Mouse (Mus musculus) WW6 (cell line): ENCODE data around the gene Nomo1.

Source experiments
- DNase-seq: peaks from one replicate; pipeline ENCODE4 v3.0.0-alpha.2; 2013; ENCODE audit warnings: low read depth, low spot score

Gene Nomo1

DNA sequence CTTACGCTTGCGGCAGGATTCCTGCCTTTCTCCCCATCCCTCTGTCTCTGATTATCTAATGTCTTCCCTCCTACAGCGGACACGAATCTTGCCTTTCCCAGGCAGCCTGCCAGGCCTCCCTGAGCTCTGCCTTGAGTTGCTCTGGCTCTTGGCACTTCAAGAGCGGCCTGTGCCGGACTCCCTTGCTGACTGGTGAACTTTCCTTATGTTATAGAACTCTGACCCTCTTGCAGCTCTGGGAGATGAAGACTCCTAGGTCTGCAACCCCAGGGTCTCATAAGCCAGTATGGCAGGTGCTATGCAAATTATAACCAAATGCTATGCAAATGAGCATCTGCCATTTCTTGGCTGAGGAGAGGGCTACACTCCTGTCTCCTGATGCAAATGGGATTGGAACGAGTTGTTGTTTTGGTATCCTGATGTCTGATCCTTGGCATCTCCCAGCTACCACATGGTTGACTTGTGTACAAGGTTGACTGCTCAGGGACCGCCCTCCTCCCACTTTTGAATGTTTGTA, 69.6 kb downstream of the Nomo1 start:
- DNase-seq = no peak

DNA sequence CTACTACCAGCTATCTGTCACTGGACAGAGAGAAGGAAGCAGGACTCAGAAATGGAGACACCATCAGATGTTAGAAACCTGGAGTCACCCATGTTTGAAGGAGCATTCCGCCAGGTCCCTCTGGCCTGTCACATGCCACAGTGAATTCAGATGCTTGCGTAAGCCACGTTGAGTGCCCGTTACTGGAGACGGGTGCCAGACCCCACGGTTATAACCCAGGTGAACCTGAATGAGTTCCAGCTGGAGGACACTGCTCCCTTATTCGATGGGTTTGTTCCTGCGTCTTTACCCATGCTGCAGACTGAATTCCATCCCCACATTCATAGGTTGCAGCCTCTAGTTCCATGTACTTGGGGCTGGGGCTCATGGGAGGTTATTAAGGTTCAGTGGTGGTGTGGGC, 70.3 kb downstream of the Nomo1 start:
- DNase-seq = no peak

DNA sequence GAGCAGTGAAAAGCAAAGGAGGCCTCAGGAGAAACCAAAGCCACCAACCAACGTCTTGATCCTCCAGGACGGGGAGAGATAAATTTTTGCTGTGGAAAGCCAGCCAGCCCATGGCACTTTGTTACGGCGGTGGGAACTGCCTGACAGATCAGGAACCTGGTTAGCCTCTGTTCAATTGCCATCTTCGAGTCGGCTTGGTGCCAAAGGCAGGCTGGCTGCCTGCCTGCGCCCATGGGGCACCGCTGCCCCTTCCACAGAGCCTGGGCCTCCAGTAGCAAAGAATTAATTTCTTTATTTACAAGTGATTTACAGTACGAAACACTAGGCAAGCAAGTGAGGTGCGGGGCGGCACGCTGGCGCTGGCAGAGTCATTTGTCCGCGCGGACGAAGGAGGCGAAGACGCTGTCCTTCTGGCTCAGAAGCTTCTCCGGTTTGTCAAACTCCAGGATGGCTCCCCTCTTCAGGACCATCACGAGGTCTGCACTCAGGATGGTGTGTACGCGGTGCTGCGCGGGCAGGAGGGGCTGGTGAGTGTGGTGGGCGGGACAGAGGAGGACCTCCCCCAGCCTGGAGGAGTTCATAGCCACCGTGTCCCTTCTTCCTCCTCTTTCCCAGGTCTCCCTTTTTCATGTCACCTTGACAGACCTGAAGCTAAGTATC, 70.9 kb downstream of the Nomo1 start:
- DNase-seq = no peak

DNA sequence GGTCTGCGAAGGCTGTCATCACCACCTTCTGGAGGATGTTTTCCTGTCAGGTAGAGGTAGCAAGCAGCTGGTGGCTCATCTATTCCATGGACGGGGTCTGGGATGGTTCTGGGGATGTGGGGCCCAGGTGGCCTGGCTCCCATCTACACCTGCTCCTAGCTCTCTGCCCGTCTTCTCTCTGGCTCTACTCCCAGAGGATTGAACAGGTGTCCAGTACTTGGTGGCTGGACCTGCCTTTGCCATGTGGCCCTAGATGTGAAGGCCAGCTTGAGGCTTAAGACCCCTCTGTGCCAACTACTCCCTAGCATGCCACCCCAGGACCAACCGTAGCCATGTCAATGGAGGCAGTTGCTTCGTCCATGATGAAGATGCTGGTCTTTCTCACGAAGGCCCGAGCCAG, 72.0 kb downstream of the Nomo1 start:
- no peak for DNase-seq

DNA sequence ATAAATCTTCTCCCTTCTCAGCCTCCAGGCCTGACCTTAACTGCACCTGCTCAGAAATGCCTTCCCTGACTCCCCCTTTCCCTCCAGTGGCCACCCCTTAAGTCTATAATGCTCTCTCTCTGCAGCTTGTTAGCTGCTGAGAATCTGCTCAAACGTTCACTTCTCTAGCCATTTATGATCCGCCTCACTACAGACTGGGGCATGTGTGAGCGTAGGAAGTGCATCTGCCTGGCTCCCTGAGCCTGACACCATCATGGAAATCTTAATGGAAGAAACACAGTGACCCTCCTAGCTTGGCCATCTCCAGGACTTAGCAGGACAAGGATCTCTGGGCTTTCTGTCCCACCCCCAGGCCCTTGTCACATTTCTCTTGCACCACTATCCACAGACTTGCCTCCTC, 76.6 kb downstream of the Nomo1 start:
- no peak for DNase-seq

DNA sequence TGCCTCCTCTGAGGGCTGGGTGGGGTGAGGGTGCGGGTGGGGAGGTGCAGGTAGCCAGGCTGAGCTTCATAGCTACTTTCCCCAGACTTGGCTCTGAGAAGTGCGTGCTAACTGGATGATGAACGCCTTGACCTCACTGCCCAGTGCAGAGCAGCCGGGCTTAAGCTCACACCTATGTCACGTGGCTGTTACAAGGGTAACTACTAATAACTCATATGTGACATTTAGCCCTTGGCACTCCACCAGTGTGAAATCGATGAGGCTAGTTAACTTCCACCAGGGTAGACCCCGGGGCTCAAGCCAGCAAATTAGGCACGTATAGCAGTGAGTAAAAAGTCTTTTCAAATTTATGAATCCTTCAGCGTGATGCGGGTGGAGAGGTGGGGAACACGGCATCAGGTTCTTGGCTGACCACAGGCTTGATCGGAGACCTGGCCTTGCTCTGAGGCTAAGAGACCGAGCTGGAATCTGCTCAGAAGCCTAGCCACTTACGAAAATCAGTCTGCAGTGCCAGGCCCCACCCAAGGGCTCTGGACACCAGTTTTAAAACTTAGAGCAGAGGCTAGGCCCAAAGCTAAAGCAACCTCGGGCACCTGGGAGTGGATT, 77.8 kb downstream of the Nomo1 start:
- DNase-seq = no peak

DNA sequence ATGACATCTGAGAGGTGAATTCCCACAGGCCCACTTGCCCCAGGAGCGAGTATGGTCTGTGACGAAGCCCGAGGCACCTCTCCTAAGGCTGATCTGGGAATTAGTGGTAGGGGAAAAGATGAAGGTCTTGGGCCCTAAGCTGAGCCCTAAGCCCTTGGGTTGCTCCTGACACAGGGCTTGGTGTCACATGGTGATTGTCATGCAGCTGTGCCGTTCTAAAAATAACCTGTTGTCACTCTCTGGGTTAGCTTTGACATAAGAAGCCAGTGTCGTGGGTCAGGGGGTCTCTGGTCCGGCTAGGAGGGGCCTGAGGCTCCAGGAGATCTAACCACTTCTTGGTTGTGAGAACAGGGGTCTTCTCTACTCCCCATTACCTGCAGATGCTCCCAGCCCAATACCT, 78.4 kb downstream of the Nomo1 start:
- DNase-seq = no peak

DNA sequence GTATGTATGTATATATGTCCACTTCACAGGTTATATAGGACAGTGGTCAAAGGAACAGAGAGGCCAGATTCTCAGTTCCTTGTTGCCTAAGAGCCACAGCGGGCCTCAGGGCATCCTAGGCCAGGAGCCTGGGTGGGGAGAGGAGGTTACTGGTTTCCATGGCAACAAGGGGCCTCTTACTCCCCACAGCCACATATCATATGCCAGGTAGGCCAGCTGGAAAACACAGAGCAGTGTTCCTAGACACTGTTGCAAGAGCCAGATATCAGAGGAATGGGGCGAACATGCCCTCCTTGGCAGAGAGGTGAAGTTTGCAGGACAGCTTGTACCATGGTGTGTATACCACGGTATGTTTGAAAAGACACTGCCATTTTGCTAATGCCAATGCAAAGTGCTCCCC, 79.9 kb downstream of the Nomo1 start:
- DNase-seq = no peak

DNA sequence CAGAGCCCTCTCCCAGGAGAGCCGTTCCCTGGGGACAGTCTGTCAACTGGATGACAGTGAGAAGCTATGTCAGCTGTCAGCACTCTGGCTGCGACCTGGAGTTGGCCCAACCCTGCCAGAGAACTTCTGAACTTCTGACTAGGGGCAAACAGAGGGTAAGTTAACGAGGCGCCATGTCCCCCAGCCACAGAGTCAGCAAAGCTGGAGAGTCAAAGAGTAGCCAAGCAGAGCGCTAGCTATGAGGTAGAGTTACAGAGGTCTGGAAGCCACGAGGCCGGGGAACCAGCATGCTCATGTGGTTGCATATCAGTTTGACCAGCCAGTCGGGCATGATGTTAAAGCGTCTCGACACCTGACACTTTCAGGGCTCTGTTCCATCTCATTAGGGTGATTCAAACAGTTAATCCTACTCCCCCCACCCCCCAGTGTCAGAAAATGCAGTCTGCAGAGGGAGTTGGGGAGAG, 82.7 kb downstream of the Nomo1 start:
- no peak for DNase-seq

DNA sequence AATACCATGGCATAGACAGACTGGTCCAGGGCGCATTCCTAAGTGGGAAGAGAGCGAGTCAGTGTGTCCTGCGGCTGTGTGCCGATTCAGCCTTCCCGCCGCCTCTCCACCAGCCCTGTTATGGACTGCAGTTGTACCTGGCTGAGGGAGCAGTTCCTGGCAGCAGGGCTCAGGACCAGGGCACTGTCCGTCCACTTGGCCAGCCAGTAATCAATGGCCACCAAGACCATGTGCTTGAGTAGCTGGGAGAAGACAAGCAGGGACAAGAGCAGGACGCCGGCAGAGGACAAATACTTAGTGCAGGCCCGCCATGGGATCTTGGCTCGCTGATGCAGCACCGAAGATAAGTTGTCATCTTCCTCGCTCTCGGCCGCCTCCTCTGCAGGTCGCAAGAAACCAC, 83.5 kb downstream of the Nomo1 start:
- DNase-seq = no peak

DNA sequence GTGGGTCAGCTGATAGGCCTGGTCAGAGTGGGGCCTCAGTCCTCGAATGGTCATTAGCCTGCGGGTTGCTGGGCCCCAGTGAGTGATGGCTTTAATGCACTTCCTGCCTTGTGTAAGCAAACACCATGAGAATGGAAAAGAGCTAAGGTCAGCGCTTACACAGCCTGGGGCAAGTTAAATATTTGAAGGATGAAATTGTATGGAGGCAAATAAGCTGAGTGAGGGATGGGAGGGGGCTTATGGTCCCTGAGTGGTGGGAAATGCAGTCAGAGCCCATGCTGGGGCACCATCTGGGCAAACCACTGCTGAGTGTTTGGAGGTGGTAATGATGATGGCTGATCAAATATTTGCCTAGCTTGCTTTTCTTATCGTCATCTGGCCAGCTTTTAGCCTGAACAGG, 89.5 kb downstream of the Nomo1 start:
- no peak for DNase-seq

DNA sequence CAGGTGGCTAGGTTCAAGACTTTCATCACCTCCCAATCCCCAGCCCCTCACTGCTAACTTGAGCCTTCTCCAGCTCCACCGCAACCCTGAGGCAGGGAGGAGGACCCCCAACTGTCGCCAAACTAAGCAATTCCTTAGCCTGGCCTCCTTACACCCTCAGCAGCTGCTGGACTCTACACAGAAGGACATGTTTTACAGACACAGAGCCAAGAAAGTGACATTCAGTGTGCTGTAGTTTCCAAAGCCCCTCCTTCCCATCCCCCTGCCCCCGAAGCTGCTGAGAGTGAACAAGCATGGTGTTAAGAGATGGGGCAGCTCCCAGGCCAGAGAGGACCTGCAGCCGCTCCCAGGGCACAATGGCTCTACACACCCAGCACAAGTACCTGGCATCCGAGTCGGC, 91.0 kb downstream of the Nomo1 start:
- no peak for DNase-seq

DNA sequence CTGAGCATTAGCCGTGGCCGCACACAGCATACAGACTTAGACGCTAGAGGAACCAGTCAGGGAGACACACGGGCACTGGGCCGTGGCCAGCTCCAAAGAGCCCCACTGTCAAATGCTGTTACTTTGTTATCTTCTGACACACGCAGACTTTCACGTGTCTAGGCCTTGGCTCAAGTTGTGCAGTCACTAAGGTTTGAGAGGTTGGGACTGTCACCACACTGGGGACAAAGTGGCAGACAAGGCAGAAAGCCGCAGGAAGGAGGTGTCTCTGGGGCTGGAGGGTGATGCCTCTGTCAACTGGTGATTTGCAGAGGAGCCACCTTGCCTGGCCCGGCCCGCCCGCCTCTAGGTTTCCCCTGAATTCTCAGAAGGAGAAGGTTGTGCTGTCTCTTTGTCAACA, 91.8 kb downstream of the Nomo1 start:
- DNase-seq = no peak

DNA sequence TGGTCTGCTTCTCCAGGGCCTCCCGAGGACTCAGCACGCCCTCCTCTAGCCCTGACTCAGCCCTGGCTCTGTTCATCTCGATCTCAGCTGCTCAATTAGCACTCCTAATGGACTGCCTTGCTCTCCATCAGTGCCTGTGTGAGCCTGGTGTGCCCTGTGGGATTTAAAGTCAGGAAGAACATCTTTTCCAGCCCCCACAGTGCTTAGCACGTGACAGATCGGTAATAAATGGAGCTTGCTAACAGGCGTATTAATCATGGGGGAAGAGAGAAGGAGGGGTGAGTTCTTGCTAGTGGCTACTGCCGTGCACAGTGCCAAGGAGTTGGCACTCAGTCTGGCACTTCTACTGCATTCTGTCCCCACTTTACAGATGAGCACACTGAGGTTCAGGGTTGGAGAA, 94.7 kb downstream of the Nomo1 start:
- no peak for DNase-seq

DNA sequence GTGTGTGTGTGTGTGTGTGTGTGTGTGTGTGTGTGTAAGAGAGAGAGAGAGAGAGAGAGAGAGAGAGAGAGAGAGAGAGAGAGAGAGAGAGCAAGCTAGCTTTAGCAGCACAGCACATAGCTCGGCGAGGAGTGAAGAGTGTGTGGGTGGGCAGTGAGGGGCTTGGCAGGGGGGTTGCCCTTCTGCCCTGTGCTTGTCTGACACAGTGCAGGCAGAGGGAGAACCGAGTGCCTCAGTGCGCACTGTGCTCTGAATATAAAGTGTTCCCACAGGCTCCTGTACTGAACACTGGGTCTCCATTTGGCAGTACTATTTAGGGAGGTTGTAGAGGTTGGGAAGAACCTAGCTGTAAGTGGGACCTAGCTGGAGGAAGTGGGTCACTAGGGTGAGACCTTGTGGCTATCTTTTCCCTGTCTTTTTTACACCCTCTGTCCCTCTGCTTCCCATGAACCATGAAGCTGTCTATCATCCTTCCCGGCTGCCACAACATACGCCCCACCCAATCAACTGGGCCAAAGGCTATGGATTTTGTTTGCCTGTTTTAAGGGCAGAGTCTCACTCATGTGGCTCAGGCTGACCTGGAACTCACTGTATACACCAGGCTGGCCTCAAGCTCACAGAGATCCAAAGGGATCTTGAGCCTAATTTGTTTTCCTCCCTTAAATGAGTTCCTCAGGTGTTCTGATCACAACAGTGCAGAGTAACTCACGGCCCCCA, 96.1 kb downstream of the Nomo1 start:
- DNase-seq = no peak

DNA sequence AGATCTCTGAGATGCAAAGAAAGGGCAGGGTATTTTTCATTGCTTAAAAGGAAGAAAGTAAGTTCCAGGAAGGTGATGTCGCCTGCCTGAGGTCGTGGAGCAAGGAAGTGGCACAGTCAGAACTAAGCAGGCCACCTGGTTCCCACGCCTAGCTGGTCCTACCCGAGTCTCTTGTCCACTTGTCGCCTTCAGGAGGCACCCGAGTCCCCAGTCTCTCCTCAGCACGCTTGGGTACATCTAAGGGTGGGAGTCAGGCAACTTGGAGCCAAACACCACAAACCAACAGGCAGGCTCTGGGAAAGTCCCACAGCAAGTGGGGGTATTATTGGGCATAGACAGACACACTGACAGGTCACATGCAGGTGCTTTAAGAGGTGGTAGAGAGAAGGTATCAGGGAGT, 97.2 kb downstream of the Nomo1 start:
- DNase-seq = no peak

DNA sequence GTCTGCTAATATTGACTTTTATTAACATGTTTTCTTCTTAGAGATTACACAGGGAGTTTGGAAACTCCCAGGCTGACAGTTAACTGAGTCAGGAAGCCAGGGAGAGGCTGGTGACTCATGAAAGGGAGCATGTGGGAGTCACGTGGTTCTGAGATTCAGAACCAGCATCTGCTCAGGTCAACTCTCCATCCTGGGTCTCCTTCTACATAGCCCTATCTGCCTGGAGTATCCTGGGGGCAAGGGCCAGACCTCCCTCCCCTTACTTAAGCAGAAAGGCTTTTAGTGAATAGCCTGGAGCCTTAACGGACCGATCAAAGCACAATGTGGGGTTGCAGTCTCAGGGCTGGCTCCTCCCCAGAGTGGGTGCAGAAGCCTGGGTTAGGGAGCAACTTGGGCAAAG, 97.8 kb downstream of the Nomo1 start:
- no peak for DNase-seq

DNA sequence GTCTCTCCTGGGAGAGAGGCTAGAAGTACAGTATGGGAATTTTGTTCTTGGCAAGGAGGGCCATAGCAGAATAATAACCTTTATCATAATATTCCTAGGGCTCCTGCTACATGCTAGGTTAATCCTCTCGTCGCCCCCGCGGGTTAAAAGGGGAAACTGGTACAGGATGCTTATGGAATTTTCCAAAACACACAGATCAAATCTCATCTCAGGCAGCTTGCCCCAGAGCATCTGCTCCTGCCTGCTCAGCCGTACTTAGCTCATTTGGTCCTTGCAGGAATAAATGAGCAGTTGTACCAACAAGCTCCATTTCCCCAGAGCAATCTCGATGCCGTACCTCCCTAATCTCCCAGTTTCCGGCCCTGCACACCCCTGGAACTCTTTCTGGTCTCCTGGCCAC, 98.3 kb downstream of the Nomo1 start:
- DNase-seq = no peak

DNA sequence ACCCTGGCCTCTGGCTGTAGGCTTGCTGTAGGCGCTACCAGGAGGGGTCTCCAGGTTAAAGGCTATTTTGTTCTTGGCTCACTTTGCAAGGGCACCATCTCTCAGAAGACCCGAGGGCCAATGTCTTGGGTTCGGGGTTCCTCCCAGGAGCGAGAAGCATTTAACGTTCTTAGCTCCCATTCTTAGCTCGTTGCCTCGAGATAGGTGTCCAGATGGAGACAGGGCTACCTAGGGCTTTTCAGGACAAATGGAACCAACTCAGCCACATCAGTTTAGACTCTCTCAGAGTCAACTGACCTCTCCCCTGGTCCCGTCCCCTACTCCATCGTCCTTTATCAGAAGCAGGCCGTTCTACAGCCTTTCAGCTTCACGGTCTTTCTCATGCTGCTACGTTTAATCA, 98.7 kb downstream of the Nomo1 start:
- DNase-seq = no peak
